Mouse (Mus musculus) cerebellum, adult 9-10 months (tissue): ENCODE measurements around the gene Rxfp3.
A peak's percentile ranks its signal among the peaks of the same experiment; 100 is the strongest.

ENCODE experiments used
- DNase-seq: peaks from one replicate; pipeline ENCODE4 v3.0.0; 2022

The Rxfp3 gene

DNA sequence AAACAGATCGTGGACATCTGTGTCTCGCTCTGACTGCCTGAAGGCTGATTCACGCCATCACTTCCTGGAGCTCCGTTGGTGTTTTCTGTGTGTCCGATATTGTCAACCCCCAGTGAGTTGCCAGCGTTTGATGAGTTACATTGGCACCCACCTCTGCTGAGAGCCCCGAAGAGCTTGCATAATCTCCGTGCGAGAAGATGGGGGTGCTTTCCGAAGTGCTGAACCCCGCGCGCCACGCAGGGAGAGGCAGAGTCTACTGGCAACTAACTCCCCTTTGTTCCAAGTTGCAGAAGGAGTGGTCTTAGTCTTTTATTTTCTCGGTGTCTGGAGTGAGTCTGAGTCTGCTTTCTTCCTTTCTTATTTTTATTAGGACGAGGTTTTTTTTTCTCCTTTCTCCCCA, at the start of gene Rxfp3:
TSS of gene Rxfp3 (minus strand) at position 281 of the 400 bp plus-strand sequence.
- no peak for DNase-seq

GRCm38 (mm10) chr15:11084993-11085365, 47.2 kb upstream of the Rxfp3 start:
- no peak for DNase-seq

- no peak for DNase-seq
Measured at GRCm38 (mm10) chr15:11084241-11084992, 46.6 kb upstream of the Rxfp3 start.

GRCm38 (mm10) chr15:11083678-11084077, 45.9 kb upstream of the Rxfp3 start:
- DNase-seq, result no peak

- no peak for DNase-seq
Measured at GRCm38 (mm10) chr15:11082961-11083569, 45.3 kb upstream of the Rxfp3 start.

DNA sequence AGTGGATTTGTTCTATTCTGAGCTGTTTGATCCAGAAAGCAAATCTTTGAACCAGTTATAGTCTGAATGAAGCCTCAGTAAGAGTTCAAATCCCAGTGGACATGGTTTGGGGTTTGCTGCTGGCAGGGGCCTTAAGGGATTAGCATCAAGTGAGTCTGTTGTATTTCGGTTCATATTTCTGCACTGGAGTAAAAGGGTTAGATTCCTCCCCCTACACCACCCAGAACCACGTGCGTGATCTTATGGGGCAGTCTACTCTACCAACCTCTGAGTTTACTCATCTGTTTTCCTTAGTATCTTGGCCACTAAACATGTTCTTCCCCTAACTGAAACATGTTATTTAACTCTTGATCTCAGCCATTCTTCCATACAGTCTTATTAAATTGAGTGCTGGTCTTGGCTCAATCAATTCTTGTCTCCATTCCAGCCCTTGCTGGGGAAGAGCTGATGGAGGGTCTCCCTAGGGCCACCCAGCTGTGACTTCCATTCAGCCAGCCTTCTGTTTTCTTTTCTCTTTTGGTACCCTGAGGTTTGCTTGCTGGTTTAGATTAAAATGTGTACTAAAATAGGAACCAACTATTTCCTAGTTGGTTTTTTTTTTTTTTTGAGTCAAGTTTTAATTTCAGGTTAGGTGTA, 38.1 kb upstream of the Rxfp3 start:
- DNase-seq, result no peak

DNA sequence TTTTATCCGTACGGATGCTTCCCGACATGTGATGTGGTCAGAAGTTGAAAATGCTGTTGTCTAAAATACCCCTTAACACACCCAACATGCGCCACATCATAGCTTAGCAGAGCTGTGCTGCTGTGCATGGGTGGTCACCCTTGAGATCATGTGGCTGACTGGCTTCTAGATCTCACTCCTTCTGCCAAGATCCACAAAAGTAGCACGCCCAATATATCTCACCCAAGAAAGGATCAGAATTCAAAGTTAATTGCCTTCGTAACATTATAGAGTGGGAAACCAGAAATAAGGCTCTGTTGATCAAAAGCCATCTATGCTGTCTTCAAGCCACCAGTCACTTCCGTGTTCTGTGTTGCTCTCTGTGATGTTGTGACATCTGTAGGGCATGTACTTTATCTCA, 30.1 kb upstream of the Rxfp3 start:
- no peak for DNase-seq

GRCm38 (mm10) chr15:11066299-11066698, 28.5 kb upstream of the Rxfp3 start:
- no peak for DNase-seq

DNA sequence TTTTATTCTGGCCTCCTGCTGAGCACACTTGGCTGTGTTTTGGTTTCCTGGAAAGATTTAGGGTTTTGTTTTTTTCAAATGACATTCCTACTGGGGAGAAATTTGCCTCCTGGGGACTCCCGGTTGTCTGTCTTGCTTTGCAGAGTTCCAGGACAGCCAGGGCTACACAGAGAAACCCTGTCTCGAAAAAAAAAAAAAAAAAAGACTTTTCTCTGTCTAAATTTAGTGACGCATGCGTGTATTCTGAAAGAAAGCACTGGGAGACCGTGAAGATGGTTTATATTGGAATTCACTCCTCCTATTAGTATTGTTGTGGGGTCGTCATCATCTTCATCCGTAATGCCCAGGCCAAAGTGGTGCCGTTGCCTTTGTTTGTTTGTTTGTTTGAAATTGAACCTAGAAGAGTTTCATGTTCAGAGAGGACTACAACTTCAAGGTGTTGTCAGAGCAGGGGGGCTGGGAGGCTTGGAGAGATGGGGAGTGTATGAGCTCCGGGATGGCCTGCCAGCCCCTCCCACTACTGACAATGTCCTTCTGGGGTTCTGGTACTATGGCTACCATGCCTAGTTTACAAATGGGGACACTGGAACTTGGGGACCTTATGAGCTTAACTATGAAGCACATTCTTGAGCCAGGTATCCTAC, 27.9 kb upstream of the Rxfp3 start:
- no peak for DNase-seq

- DNase-seq, result no peak
Measured at GRCm38 (mm10) chr15:11064558-11065411, 27.0 kb upstream of the Rxfp3 start, which contains the start of gene Adamts12. Adamts12 (plus strand) TSS chr15:11064790.

- no peak for DNase-seq
Measured at GRCm38 (mm10) chr15:11064160-11064557, 26.4 kb upstream of the Rxfp3 start.

- no peak for DNase-seq
Measured at GRCm38 (mm10) chr15:11062903-11063302, 25.1 kb upstream of the Rxfp3 start.

GRCm38 (mm10) chr15:11054440-11055080, 16.8 kb upstream of the Rxfp3 start:
- DNase-seq, result no peak

- no peak for DNase-seq
Measured at GRCm38 (mm10) chr15:11053678-11054439, 16.1 kb upstream of the Rxfp3 start.

DNA sequence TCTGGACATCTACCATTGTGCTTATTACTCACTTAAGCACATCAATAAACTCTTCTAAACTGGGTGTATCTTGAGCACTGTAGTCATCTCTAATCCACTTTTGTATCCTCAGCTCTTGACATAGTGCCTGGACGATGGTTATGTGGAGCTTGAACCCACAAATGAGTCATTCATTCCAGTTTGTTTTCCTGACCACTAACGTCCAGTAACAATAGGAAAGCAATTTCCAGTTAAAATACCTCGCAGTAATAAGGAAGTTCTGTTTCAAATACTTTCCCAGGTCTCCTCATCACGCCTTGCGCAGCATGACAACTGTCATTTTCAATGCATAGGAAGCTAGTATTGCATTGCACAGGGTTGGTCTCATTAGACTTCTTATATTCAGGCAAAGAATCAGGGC, 5.0 kb upstream of the Rxfp3 start:
- DNase-seq, result no peak

- no peak for DNase-seq
Measured at GRCm38 (mm10) chr15:11041229-11041628, 3.4 kb upstream of the Rxfp3 start.

DNA sequence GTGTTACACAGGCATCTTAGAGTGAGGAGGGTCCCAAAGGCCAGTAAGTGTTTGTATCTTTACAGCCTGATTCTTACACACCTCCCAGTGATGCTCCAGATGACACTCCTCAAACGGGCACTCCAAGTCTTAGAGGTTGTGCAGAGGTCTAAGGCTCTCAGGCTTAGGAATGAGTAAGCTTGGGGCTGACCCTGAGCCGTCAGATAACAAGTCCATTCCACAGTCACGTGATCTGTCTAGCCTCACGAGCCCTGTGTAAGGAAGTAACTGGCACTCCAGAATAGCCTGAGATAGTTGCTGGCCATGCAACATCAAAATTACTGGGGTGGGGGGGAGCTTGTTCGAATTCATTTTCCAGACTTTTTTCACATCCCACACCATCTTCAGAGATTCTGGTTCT, 2.3 kb upstream of the Rxfp3 start:
- no peak for DNase-seq

DNA sequence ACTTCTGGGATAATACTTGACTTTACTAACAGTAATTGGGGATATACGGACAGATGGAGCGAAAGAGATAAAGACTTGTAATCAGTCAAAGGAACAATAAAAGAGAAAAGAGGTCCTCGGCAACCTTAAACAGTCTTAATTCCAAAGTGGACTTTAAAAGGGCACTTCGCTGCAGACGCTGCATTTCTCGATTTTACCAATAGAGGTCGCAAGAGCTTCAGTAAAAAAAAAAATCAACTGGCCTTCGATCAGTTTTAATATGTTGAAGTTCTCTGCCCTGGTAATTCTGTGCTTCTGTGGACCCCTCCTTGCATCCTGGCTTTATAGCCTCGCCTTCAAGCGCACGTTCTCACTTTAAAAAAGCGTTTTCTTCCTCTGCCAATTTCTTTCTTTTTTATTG, 685 bp upstream of the Rxfp3 start:
- DNase-seq, result peak; percentile 28

GRCm38 (mm10) chr15:11037376-11037695, 455 bp downstream of the Rxfp3 start:
- DNase-seq, result no peak

DNA sequence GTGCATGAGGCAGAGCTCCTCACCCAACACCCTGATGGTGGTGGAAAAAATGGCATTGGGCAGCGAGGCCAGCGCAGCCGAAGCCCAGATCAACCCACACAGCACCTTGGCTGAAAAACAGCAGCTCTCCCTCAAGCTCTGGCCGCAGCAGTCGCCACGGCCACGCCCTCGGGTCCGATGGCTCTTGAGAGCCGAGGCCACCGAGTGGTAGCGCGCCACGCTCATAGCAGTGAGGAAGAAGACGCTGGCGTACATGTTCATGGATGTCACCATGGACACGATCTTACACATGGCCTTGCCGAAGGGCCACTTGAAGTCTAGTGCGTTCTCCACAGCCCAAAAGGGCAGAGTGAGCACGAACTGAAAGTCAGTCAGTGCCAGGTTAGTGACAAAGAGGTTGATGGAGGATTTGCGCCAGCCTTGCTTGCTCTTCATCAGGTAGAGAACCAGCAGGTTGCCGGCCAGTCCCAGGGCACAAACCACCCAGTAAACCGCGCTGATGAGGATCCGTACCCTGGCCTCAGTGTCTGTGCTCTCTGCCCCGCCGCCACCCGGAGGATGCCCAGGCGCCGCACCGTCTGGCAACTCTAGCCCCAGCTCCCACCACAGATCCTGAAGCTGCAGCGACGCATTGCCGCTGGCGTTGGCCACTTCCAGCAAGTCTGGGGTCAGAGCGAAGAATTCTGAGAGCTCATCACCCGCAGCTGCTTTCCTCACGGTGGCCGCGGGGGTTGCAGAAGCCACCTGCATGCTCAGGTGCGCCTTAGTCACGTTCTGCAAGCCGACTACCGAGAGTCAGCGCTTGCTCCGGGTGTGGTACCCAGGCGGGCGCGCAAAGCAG, 1.0 kb downstream of the Rxfp3 start:
- no peak for DNase-seq
